ENCODE assay signal across 27 mouse cellular contexts in the genomic region with DNA sequence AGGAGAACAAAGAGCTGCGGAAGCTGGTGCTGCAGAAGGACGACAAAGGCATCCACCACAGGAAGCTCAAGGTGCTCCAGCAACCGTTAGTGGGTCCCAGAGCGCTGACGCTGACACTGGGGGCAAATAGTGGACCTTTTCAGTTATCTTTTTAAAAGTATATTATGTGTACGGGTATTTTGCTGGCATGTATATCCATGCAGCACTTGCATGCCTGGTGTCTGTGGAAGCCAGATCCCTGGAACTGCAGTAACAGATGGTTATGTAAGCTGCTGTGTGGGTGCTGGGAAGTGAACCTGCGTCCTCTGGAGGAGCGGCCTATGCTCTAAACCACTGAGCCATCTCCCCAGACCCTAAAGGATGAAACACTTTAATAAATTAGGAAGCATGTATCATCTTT. TPM values are rescaled to one million over a fixed set of nuclear protein-coding genes. Genes with fewer than 3 reads are reported as not detected.
A peak's percentile ranks its signal among the peaks of the same experiment; 100 is the strongest.
DNase-seq lines count a peak whose midpoint lies in the region; ATAC-seq and TF ChIP-seq lines count a peak whose summit lies in the region.
"Had no signal": no experiment of that assay in that cellular context is flagged by ENCODE, and none has a peak within 500 bp of the region (broad histone marks: within the 10 kb centered on the region; RNA-seq: fewer than 3 reads in every experiment).

No protein-coding gene starts in this region.

- H3K27me3 ChIP-seq in forebrain, embryonic 15.5 days, result no peaks in the 10 kb centered on the region
- H3K27me3 ChIP-seq: CH12.LX; hindbrain, embryonic 15.5 days; intestine, embryonic 15.5 days; limb, embryonic 13.5 days; liver, embryonic 13.5 days; midbrain, embryonic 12.5 days had no signal

- H3K9me3 ChIP-seq in forebrain, embryonic 15.5 days, result no peaks in the 10 kb centered on the region
- H3K9me3 ChIP-seq: hindbrain, embryonic 15.5 days; intestine, embryonic 15.5 days; limb, embryonic 13.5 days; liver, embryonic 13.5 days; midbrain, embryonic 12.5 days had no signal

- H3K36me3 ChIP-seq in forebrain, embryonic 15.5 days, result peaks cover 61% of the 10 kb centered on the region

- no peak for TF ChIP-seq CTCF in left cerebral cortex, adult 2 months (IDR thresholded peaks at IDR 0.05)

- WGBS in forebrain, embryonic 15.5 days, result 90% methylated on average over 8 of the region's 8 CpGs

- H3K4me1 ChIP-seq in forebrain, embryonic 15.5 days, result no peaks in the 10 kb centered on the region
- H3K4me1 ChIP-seq: hindbrain, embryonic 15.5 days; intestine, embryonic 15.5 days; limb, embryonic 13.5 days; liver, embryonic 13.5 days; midbrain, embryonic 12.5 days had no signal

- H3K4me2 ChIP-seq in forebrain, embryonic 15.5 days (replicated peaks), result no peak overlapping the region
- H3K4me2 ChIP-seq: hindbrain, embryonic 15.5 days; intestine, embryonic 15.5 days; limb, embryonic 13.5 days; liver, embryonic 13.5 days; lung, embryonic 14.5 days; midbrain, embryonic 12.5 days had no signal

- peak in 1 of 2 experiments; percentile 30 for DNase-seq in left cerebral cortex, adult 2 months (ENCODE audit: extremely low spot score in 1 of 2, low spot score in 2 of 2)
- no peak for DNase-seq in left cerebral cortex, adult 11 months (ENCODE audit: low spot score)
- DNase-seq in brain, adult 2 months (ENCODE audit: low read depth, low spot score), result peak; percentile 78
- DNase-seq in layer of hippocampus, adult 18-20 months (ENCODE audit: low spot score in 2 of 2), result peak; percentile 49 to 83
- peak; percentile 41 to 63 for DNase-seq in layer of hippocampus, postnatal 36 days
- no peak for DNase-seq in adrenal gland, adult 18-20 months (ENCODE audit: low spot score in 2 of 2)
- DNase-seq: adrenal gland, postnatal 36 days; cerebellum, adult 18-20 months; cerebellum, postnatal 25 days; embryo, embryonic 11 days; gastrocnemius, postnatal 25 days; heart, adult 2 months; heart, postnatal 36 days; kidney, postnatal 36 days; liver, embryonic 13.5 days; lung, embryonic 14.5 days; lung, postnatal 4 days; thymus, adult 18-20 months; thymus, postnatal 4 days had no signal

- H3K27ac ChIP-seq in left cerebral cortex, adult 2 months, result peak overlapping the region; percentile 17; the same call in 1 of the 2 replicates
- H3K27ac ChIP-seq in forebrain, embryonic 15.5 days (replicated peaks), result no peak overlapping the region
- H3K27ac ChIP-seq: heart, adult 2 months; hindbrain, embryonic 15.5 days; intestine, embryonic 15.5 days; limb, embryonic 13.5 days; liver, embryonic 13.5 days; midbrain, embryonic 12.5 days had no signal

- intact Hi-C loops in left cerebral cortex, adult 2 months (cut with DNase I), result no loop called here

- no peak overlapping the region for H3K4me3 ChIP-seq in left cerebral cortex, adult 2 months
- no peak overlapping the region for H3K4me3 ChIP-seq in forebrain, embryonic 15.5 days
- H3K4me3 ChIP-seq: heart, adult 2 months; hindbrain, embryonic 15.5 days; intestine, embryonic 15.5 days; limb, embryonic 13.5 days; liver, embryonic 13.5 days; midbrain, embryonic 12.5 days; myocyte had no signal

- no peak for ATAC-seq in forebrain, embryonic 15.5 days (replicated peaks)
- ATAC-seq: forebrain, embryonic 16.5 days; intestine, embryonic 15.5 days had no signal

- H3K9ac ChIP-seq in forebrain, embryonic 15.5 days (replicated peaks), result no peak overlapping the region
- H3K9ac ChIP-seq: hindbrain, embryonic 15.5 days; intestine, embryonic 15.5 days; limb, embryonic 13.5 days; liver, embryonic 13.5 days; lung, embryonic 14.5 days; midbrain, embryonic 12.5 days had no signal

RNA-seq across cellular contexts. Expression of gene Opa1, which starts 26.4 kb away (rescaled TPM):
- 100 to 1,000 TPM; 105 to 115 TPM for total RNA-seq in left cerebral cortex, adult 2 months (2021)
- 100 to 1,000 TPM; 102 to 105 TPM for total RNA-seq in layer of hippocampus, adult 18-20 months (2021)
- 100 to 1,000 TPM; 104 TPM for total RNA-seq in layer of hippocampus, postnatal 36 days (2021)
- 10 to 100 TPM; 91.1 to 99.5 TPM for total RNA-seq in adrenal gland, adult 18-20 months (2021)
- 45.2 and 45.4 TPM in 2 replicates for polyA plus RNA-seq in forebrain, embryonic 15.5 days (2015; fragmentation: Nextera tagmentation; extraction: Ambion mirVana)

Comparison
In these comparisons a context has a peak if more than half of its experiments do, and no peak if none do; other contexts are left out.
1. DNase-seq: peak in brain, adult 2 months (single experiment), layer of hippocampus, adult 18-20 months (2 of 2) and layer of hippocampus, postnatal 36 days (2 of 2); none in left cerebral cortex, adult 11 months (single experiment) and adrenal gland, adult 18-20 months (0 of 2).